Mouse (Mus musculus) liver, adult 2 months (tissue): ENCODE results near the gene Spink4. TPM values are rescaled to one million over a fixed set of nuclear protein-coding genes. Genes with fewer than 3 reads are reported as not detected.

ENCODE experiments used
- DNase-seq: peaks from one replicate; pipeline ENCODE4 v3.0.0-alpha.2; 2011; ENCODE audit warnings: low read depth, low spot score; ENCODE audit errors: extremely low read depth
- H3K27ac ChIP-seq: fragments of 200-500 bp; replicated peaks from 2 replicates; pipeline ENCODE4 v1.5.1; 2012; ENCODE audit warnings: low read depth, mild to moderate bottlenecking, control low read depth, inconsistent platforms, low read length; ENCODE audit not compliant: insufficient read depth
- H3K27me3 ChIP-seq: fragments of 200-500 bp; 2 replicates; pipeline ENCODE4 v1.6.1; 2012; ENCODE audit warnings: mild to moderate bottlenecking, moderate library complexity, low read length, inconsistent platforms; ENCODE audit not compliant: control insufficient read depth, insufficient read depth
- H3K36me3 ChIP-seq: fragments of 200-500 bp; 2 replicates; pipeline ENCODE4 v1.6.1; 2012; ENCODE audit warnings: low read length, inconsistent platforms; ENCODE audit not compliant: control insufficient read depth, insufficient read depth
- H3K4me1 ChIP-seq: fragments of 200-500 bp; 2 replicates; pipeline ENCODE4 v1.6.1; 2011; ENCODE audit warnings: low read length; ENCODE audit not compliant: control insufficient read depth, insufficient read depth
- H3K4me3 ChIP-seq: fragments of 200-500 bp; 2 replicates; pipeline ENCODE4 v1.5.1; 2011; ENCODE audit warnings: low read depth, mild to moderate bottlenecking, control low read depth, low read length, moderate library complexity; ENCODE audit not compliant: insufficient read depth
- H3K79me2 ChIP-seq: fragments of 200-500 bp; 2 replicates; pipeline ENCODE4 v1.6.1; 2012; ENCODE audit warnings: inconsistent platforms, mild to moderate bottlenecking, low read length, moderate library complexity; ENCODE audit not compliant: control insufficient read depth, insufficient read depth
- H3K9ac ChIP-seq: fragments of 200-500 bp; 2 replicates; pipeline ENCODE4 v1.6.1; 2012; ENCODE audit warnings: low read depth, mild to moderate bottlenecking, control low read depth, inconsistent platforms, low read length
- CTCF ChIP-seq: fragments of 200-500 bp; IDR thresholded peaks from 2 replicates; pipeline ENCODE4 v1.5.1; 2011; ENCODE audit warnings: low read depth, low read length, control low read depth
- POLR2A ChIP-seq: fragments of 200-500 bp; IDR thresholded peaks from 2 replicates; pipeline ENCODE4 v1.6.1; 2011; ENCODE audit warnings: low read length, control low read depth; ENCODE audit not compliant: insufficient read depth; ENCODE audit errors: extremely low read depth
- WGBS: fragments of 180-500 bp; shearing (Covaris S2); methylation state at CpG from one replicate; pipeline ENCODE4 v1.1.7; 2018; 5-methylcytosine and 5-hydroxymethylcytosine counted together
- polyA plus RNA-seq: library from polyadenylated mRNA; depleted of rRNA; stranded (reverse); fragments of >200 nt; gene quantifications from 2 replicates; pipeline ENCODE4 v1.2.3, GENCODE M21; 2012
- total RNA-seq: library from RNA; depleted of rRNA; stranded (reverse); fragments of >200 nt; gene quantifications from 2 replicates; pipeline ENCODE4 v1.2.3, GENCODE M21; 2014

Gene Spink4
- total and polyA plus RNA-seq, 2 experiments: 1.4 to 1.9 TPM

DNA sequence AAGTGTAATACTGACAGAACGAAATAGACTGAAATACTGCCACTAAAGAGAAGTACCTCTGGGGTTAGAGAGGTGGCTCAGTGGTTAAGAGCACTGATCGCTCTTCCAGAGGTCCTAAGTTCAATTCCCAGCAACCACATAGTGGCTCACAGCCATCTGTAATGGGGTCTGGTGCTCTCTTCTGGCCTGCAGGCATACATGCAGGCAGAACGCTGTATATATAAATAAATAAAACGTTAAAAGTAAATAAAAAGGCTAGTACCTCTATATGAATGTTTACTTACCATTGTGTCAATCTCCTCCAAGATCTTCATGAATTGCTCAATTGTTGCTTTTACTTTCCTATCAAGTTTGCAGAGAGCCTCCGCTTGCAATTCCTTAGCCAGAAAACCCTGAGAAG lies 18.9 kb downstream of the Spink4 start:
- no peak overlapping the region for H3K9ac ChIP-seq
- WGBS: 97% methylated on average over 5 of the region's 5 CpGs
- no peak overlapping the region for H3K27ac ChIP-seq
- no peak for DNase-seq
- peaks cover 10% of the 10 kb centered on the region for H3K4me1 ChIP-seq
- peaks cover 49% of the 10 kb centered on the region for H3K36me3 ChIP-seq
- H3K4me3 ChIP-seq: no peak overlapping the region
- TF ChIP-seq CTCF (no peak), POLR2A (no peak)
- no peaks in the 10 kb centered on the region for H3K27me3 ChIP-seq
- H3K79me2 ChIP-seq: no peaks in the 10 kb centered on the region

DNA sequence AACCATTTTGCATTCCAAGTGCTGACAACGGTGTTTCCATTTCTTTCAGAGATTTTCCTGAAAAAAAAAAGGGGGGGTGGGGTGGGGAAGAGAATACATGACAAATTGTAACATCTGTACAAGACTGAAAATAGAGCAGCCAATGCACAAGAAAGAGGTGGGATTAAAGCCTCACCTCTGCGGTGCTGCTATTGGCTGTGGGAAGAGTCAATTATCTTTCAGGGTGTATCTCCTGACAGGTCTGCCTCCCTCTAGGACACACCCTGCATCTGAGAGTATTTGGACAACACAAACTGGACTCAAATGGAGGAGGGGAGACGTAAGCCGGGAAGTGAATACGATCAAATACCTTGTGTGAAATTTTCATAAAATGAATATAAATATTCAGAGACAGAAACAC lies 23.8 kb downstream of the Spink4 start:
- no peak overlapping the region for H3K27ac ChIP-seq
- peaks cover 47% of the 10 kb centered on the region for H3K36me3 ChIP-seq
- no peak for TF ChIP-seq POLR2A
- TF ChIP-seq CTCF: no peak
- 96% methylated on average over 5 of the region's 5 CpGs for WGBS
- no peaks in the 10 kb centered on the region for H3K27me3 ChIP-seq
- H3K4me3 ChIP-seq: no peak overlapping the region
- no peak overlapping the region for H3K9ac ChIP-seq
- DNase-seq: no peak
- H3K79me2 ChIP-seq: peaks cover 5% of the 10 kb centered on the region; the same call in 1 of the 2 replicates
- H3K4me1 ChIP-seq: peaks cover 4% of the 10 kb centered on the region

DNA sequence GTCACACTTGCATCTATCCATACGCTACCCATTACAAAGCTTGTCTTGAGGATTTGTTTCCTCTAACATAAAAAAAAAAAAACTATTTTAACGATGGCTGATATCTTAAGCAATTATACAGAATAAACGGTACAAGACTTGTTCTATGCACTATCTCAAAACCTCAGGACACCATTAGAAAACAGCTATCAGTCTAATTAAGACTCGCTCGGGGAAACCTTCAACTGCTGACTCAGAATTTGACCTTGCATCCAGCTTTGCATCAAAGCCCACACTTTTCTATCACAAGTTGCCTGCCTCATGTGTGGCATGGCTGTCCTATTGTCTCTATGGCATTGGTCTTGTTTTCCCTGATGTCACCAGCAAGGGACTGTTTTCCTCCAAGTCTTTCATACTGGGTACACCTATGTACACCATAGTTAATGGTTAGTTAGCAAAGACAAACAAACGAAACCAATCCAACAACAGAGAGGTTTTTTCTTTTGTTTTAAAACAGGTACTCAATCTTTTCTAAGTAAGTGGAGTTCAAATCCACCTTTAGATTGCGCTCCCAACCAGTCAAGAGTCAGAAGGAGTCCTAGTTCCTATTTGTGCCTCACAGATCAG lies 26.8 kb downstream of the Spink4 start:
- H3K27ac ChIP-seq: no peak overlapping the region
- WGBS: 53% methylated on average over 7 of the region's 7 CpGs
- peaks cover 4% of the 10 kb centered on the region for H3K4me1 ChIP-seq
- peak; percentile 53 for DNase-seq
- H3K27me3 ChIP-seq: no peaks in the 10 kb centered on the region
- peaks cover 31% of the 10 kb centered on the region for H3K36me3 ChIP-seq
- no peak overlapping the region for H3K4me3 ChIP-seq
- no peak overlapping the region for H3K9ac ChIP-seq
- TF ChIP-seq CTCF (no peak), POLR2A (no peak)
- H3K79me2 ChIP-seq: peaks cover 10% of the 10 kb centered on the region; the same call in 1 of the 2 replicates

DNA sequence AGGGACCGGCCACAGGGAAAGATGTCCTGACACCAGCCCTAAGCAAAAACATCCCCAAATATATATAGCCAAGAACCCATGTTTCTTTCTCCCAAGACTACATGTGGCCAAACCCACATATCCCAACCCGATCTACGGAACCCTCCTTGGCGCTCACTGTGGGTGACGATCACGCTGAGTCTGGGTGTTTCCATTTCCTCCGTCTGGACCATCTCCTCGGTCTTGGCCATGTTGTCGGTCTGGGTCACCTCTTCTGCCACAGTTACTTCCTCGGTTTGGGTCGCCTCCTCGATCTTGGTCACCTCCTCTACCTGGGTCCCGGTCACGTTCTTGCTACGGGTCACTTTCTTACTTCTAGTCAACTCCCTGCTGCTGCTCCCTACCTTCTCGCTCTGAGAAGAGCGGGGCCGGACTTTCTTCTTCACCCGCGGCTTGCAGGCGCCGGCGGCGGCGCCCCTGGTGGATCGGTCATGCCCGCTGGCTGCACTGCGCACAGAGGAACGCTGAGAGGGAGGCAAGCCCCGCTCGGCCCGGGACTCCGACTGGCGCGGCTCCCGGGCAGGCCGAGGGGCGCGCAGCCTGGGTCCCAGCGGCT lies 27.8 kb downstream of the Spink4 start:
- no peak for TF ChIP-seq POLR2A
- TF ChIP-seq CTCF: peak; percentile 15; the same call in 1 of the 2 replicates
- Histone ChIP-seq H3K9ac (peak overlapping the region; percentile 88), H3K4me3 (peak overlapping the region; percentile 71), H3K27ac (peak overlapping the region; percentile 63), H3K4me1 (peaks cover 4% of the 10 kb centered on the region), H3K79me2 (peaks cover 10% of the 10 kb centered on the region; the same call in 1 of the 2 replicates), H3K27me3 (no peaks in the 10 kb centered on the region), H3K36me3 (peaks cover 29% of the 10 kb centered on the region)
- peak; percentile 41 for DNase-seq
- WGBS: under 1% methylated on average over 40 of the region's 40 CpGs

DNA sequence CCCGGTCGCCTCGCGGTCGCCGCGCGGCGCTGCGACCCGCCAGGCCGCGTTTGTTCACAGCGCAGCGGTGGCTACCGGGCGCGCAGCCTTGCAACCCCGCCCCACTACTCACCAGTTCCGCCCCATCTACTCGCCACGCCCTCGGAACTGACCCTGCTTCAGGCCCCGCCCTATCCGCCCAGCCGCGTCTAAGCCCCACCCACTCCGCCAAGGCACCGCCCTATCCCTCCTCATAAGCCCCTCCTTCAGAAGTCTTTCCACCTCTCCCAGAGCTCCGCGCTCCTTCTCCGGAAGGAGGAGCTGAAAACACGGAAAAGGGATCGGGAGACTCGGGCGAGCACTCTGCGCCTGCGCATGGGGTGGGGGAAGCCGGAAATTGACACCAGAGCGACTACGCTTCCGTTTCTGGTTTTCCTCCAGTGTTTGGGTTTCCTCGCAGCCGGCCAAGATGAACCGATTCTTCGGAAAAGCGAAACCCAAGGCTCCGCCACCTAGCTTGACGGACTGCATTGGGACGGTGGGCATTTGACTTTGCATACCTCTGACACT lies 28.4 kb downstream of the Spink4 start, which contains the start of the genes Bag1 and Chmp5:
Gene Bag1 (minus strand): TSS at position 135 of the 549 bp plus-strand sequence.
Gene Chmp5 (plus strand): TSS at position 248 of the 549 bp plus-strand sequence.
- Histone ChIP-seq H3K4me3 (peak within 1 kb of the TSS; percentile 71), H3K9ac (peak within 1 kb of the TSS; percentile 88), H3K36me3 (peaks cover 31% of the 10 kb centered on the region), H3K79me2 (peaks cover 10% of the 10 kb centered on the region; the same call in 1 of the 2 replicates), H3K4me1 (peaks cover 4% of the 10 kb centered on the region), H3K27ac (peak within 1 kb of the TSS; percentile 73), H3K27me3 (no peaks in the 10 kb centered on the region)
- DNase-seq: peak; percentile 95
- TF ChIP-seq POLR2A: peak; percentile 90
- TF ChIP-seq CTCF: peak; percentile 10; the same call in 1 of the 2 replicates
- under 1% methylated on average over 50 of the region's 50 CpGs for WGBS
